Mouse (Mus musculus) gastrocnemius, adult 2 months (tissue): ENCODE results near the gene Ptprt. TPM values are rescaled to one million over a fixed set of nuclear protein-coding genes. Genes with fewer than 3 reads are reported as not detected.
"Not testable (repeated sequence)": the region's sequence is repeated elsewhere in the genome, so short reads cannot be mapped to it uniquely, and the experiment has no call there.

ENCODE experiments used
- DNase-seq: peaks from one replicate; pipeline ENCODE4 v3.0.0; 2022
- H3K27ac ChIP-seq: fragments of 200-600 bp; 2 replicates; pipeline ENCODE4 v1.8.1; 2022; ENCODE audit warnings: mild to moderate bottlenecking
- H3K4me3 ChIP-seq: fragments of 200-600 bp; 2 replicates; pipeline ENCODE4 v1.8.1; 2022; ENCODE audit warnings: mild to moderate bottlenecking, moderate library complexity
- CTCF ChIP-seq: fragments of 200-600 bp; IDR thresholded peaks from 2 replicates; pipeline ENCODE4 v1.8.1; 2022; ENCODE audit warnings: antibody characterized with exemption, mild to moderate bottlenecking, moderate library complexity
- intact Hi-C: fragments of 180-260 bp; cut with DNase I; formaldehyde crosslinking; loops from one replicate; pipeline ENCODE4 v1.15.1; 2025
- total RNA-seq, 2 experiments: library from RNA; stranded (reverse); gene quantifications; 2 replicates each; pipeline ENCODE4 v1.2.3; 2021

Gene Ptprt
- total RNA-seq, 2 experiments from 2014 or later, result 0.18 to 0.92 TPM

- intact Hi-C loops, result no loop called here
- DNase-seq, result no peak
- Histone ChIP-seq H3K4me3 (no peak overlapping the region), H3K27ac (no peak overlapping the region)
- no peak for TF ChIP-seq CTCF
Observed at GRCm38 (mm10) chr2:161527192-161527591, 1133.8 kb downstream of the Ptprt start.

GRCm38 (mm10) chr2:161519671-161520070, 1141.3 kb downstream of the Ptprt start:
- intact Hi-C loops, result loop anchor here (10.0 kb wide), 1 partner anchor 305 kb away; no protein-coding TSS in a partner anchor
- DNase-seq, result no peak
- Histone ChIP-seq H3K4me3 (no peak overlapping the region), H3K27ac (no peak overlapping the region)
- no peak for TF ChIP-seq CTCF

- no peak overlapping the region for H3K27ac ChIP-seq
- DNase-seq, result peak; percentile 33
- H3K4me3 ChIP-seq, result no peak overlapping the region
- intact Hi-C loops, result loop anchor here (10.0 kb wide), 1 partner anchor 302 kb away; no protein-coding TSS in a partner anchor
- no peak for TF ChIP-seq CTCF
Observed at GRCm38 (mm10) chr2:161516921-161517320, 1144.0 kb downstream of the Ptprt start.

- Histone ChIP-seq H3K27ac (no peak overlapping the region), H3K4me3 (no peak overlapping the region)
- no peak for DNase-seq
- intact Hi-C loops, result loop anchor here (10.0 kb wide), 1 partner anchor 298 kb away; no protein-coding TSS in a partner anchor
- TF ChIP-seq CTCF, result no peak
Observed at GRCm38 (mm10) chr2:161513256-161513655, 1147.7 kb downstream of the Ptprt start.

GRCm38 (mm10) chr2:161511880-161512570, 1148.9 kb downstream of the Ptprt start:
- H3K4me3 ChIP-seq, DNase-seq, H3K27ac ChIP-seq: not testable (repeated sequence)
- intact Hi-C loops, result loop anchor here (10.0 kb wide), 1 partner anchor 297 kb away; no protein-coding TSS in a partner anchor

- DNase-seq, result no peak
- Histone ChIP-seq H3K4me3 (peak overlapping the region; percentile 62), H3K27ac (peak overlapping the region; percentile 61)
- intact Hi-C loops, result loop anchor here (10.0 kb wide), 1 partner anchor 296 kb away; no protein-coding TSS in a partner anchor
- TF ChIP-seq CTCF, result no peak
Observed at GRCm38 (mm10) chr2:161511101-161511759, 1149.7 kb downstream of the Ptprt start.

GRCm38 (mm10) chr2:161499097-161499899, 1161.6 kb downstream of the Ptprt start:
- DNase-seq, result no peak
- TF ChIP-seq CTCF, result no peak
- H3K27ac ChIP-seq, result no peak overlapping the region
- intact Hi-C loops, result no loop called here
- no peak overlapping the region for H3K4me3 ChIP-seq

- H3K4me3 ChIP-seq, result no peak overlapping the region
Observed at GRCm38 (mm10) chr2:161498449-161499096, 1162.4 kb downstream of the Ptprt start.

GRCm38 (mm10) chr2:161481741-161482140, 1179.2 kb downstream of the Ptprt start:
- H3K4me3 ChIP-seq, result no peak overlapping the region
- DNase-seq, result no peak
- intact Hi-C loops, result no loop called here
- TF ChIP-seq CTCF, result no peak
- no peak overlapping the region for H3K27ac ChIP-seq

More at GRCm38 (mm10) chr2:161498449-161499096, 1162.4 kb downstream of the Ptprt start:
- no peak overlapping the region for H3K27ac ChIP-seq
- no peak for DNase-seq
- intact Hi-C loops, result no loop called here
- no peak for TF ChIP-seq CTCF

GRCm38 (mm10) chr2:161480445-161480844, 1180.5 kb downstream of the Ptprt start:
- Histone ChIP-seq H3K27ac (no peak overlapping the region), H3K4me3 (no peak overlapping the region)
- no peak for DNase-seq
- TF ChIP-seq CTCF, result no peak
- intact Hi-C loops, result no loop called here
